Mouse (Mus musculus) layer of hippocampus, adult 2 months (tissue): Measurements from ENCODE around the gene Atg4c. TPM values are rescaled to one million over a fixed set of nuclear protein-coding genes. Genes with fewer than 3 reads are reported as not detected.

Experiments
- DNase-seq, 2 experiments: peaks; one replicate each; pipeline ENCODE4 v3.0.0; 2022; ENCODE audit warnings: low spot score in 2 of 2
- H3K27ac ChIP-seq: fragments of 200-600 bp; 2 replicates; pipeline ENCODE4 v1.8.1; 2022
- H3K4me3 ChIP-seq: fragments of 200-600 bp; 2 replicates; pipeline ENCODE4 v1.8.1; 2022; ENCODE audit warnings: mild to moderate bottlenecking
- CTCF ChIP-seq: fragments of 200-600 bp; conservative IDR thresholded peaks from 2 replicates; pipeline ENCODE4 v1.8.1; 2022; ENCODE audit warnings: antibody characterized with exemption, mild to moderate bottlenecking, moderate library complexity
- total RNA-seq, 2 experiments: library from RNA; stranded (reverse); gene quantifications; 2 replicates each; pipeline ENCODE4 v1.2.3; 2021

The Atg4c gene
- total RNA-seq, 2 experiments from 2014 or later: 37.7 to 39.7 TPM

DNA sequence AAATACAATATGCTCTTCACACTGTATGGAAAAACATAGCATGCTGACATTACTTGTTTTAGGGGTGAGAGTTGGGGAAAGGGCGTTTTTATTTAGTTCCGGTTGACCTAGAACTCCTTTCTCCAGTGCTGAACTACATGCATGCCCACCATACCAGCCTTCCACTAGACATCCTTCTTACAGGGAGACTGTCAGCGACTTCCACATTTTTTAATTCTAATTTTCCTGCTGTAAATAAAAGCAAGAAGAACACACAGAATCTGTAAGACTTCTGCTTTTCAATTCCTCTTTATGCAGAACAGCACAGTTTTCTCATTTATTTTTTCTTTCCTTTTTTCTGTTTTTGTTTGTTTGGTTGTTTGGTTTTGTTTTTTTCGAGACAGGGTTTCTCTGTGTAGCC, 16.5 kb upstream of the Atg4c start:
- Histone ChIP-seq H3K27ac (no peak overlapping the region), H3K4me3 (no peak overlapping the region)
- TF ChIP-seq CTCF: no peak
- no peak for DNase-seq

DNA sequence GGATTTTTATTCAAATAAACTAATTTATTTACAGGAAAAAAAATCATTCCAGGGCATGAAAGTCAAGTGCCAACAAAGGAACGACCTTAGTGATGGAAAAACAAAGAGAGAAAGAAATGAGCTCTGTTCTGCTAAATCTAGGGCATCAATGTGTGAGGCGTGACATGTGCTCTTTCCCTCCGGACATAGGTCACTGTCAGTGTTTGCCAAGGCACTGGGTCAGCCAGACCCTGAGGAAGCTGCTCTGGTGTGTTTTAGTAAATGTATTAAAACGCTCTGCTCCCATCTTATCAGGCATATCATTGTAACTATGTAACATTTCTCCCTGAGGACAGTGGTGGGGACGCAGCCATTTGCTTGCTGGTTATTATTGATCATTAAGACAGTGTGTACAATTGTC, 14.9 kb upstream of the Atg4c start:
- no peak for TF ChIP-seq CTCF
- no peak for DNase-seq
- Histone ChIP-seq H3K4me3 (no peak overlapping the region), H3K27ac (no peak overlapping the region)

DNA sequence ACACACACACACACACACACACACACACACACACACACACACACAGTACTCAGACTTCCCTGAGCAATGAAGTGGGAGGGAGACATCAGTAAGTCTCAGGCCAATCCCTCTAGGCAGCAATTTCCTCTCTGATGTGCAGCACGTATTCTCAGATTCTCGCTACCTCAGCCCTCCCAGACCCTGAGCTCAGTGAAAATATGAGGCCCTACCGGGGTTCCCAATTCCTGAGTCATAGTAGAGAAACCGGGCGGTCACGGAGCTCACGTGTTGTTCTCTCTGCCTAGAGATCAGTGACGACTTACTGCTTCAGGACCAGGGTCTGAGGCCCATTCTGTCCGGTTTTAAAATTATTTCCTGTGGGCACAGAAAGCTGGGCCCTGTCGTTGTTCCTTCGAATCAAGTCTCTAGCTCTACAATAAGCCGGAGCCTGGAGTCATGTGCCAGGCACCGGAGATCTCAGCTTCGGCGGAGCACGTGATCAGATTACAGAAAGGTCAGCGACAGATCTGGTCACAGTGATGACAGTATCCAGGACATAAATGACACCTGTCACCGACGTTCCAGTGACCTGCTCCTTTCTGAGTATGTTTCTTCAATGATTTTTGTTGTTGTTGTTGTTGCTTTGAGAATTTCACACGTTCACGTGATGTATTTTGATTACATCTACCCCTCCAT, 14.2 kb upstream of the Atg4c start:
- H3K4me3 ChIP-seq: no peak overlapping the region
- no peak overlapping the region for H3K27ac ChIP-seq
- DNase-seq: no peak
- no peak for TF ChIP-seq CTCF

DNA sequence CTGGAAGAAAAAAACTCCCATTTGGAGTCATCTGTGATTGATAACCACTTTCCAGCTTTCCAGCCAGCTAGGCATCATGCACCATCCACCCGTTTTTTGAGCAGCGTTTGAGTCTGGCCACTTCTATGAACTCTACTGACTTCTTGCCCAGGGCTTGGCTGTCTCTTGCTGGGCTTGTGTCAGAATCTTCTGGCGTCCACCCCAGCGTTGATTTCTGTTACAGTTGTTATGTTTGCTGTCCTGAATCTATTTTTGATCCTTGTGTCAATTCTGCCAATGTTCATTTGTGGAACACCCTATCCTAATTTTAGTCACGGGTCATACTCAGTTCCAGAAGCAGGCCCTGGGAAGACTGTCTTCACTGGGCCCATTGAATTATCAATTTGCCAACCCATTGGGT, 12.8 kb upstream of the Atg4c start:
- no peak for TF ChIP-seq CTCF
- Histone ChIP-seq H3K27ac (no peak overlapping the region), H3K4me3 (no peak overlapping the region)
- DNase-seq: no peak

DNA sequence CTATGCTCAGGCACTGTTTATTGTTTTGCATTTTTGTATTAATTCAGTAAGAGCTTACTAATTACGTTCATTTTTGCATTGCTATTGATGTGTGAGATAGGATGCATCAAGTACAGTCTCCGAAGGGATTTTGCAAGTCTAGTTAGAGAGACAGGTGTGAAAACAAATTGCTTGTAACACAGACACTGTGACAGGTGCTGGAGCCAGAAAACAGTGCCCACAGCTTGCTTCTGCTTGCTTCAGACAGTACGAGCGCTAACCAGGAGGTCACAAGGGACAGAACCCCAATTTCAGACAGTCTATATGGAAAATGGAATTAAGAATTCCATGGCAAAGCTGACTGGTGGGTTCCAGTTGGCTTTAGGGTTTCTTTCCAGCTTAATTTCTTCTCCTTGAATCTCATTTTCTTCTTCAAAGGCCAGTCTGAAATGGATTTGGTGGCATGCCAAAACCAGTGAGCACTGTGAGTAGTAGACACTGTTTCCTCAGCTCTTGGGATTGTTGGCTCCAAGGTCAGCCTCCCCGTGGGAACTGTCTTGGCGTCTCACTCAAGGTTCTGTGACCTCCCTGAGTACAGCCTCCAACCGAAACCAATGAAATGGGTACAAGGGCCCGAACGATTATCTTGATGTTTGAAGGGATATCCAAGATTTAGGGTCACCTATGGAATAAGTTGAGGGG, 11.9 kb upstream of the Atg4c start:
- no peak for TF ChIP-seq CTCF
- Histone ChIP-seq H3K4me3 (no peak overlapping the region), H3K27ac (no peak overlapping the region)
- DNase-seq: no peak

DNA sequence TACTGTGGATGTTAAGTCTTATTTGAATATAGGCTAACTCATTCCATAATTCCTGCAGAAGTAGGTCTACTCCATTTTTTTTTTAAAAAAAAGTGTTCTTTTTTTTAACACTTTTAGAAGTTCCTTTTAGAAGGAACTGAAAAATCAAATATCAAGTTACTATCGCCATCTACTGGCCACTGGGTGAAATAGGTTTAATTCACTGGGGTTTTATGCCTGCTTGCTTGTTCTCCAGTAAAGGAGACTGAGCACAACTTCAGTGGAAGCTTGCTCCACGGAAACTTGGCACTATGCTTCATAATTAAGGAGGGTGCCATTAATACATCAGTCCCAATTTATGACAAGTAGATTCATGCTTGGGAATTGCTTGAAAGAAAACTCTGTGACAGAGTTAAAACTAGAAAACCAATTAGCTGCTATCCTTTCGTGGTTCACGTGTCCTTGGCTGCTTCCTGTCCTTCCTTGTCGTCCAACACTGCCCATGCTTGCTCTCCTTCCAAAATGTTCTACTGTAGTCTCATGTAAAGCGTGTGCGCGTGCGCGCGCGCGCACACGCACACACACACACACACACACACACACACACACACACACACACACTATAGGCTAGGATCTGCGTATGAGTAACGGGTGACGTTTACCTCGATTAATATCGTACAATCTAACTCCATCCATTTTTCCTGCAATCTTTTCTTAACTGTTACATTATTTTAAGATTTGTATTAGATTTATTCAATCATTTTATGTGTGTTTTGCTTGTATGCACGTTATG, 10.9 kb upstream of the Atg4c start:
- DNase-seq: no peak
- no peak overlapping the region for H3K4me3 ChIP-seq
- peak; percentile 89 for TF ChIP-seq CTCF
- H3K27ac ChIP-seq: no peak overlapping the region

DNA sequence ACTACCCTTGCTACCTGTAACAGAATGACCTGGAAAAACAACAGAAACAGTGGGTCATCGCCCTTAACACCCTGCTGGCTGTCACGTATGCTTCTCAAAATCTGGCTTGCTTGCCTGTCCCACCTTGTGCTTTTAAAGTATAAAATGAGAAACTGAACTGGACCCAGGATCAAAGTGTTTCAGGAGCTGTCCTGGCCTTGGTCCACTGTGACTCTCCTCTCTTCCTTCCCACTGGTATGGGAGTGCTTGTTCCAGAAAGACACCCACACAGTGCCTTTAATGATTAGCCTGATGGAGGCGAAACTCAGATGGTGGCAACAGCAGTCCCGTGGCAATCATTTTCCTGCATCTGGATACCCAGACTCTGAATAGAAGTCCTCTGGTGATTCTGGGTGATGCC, 9.1 kb upstream of the Atg4c start:
- TF ChIP-seq CTCF: no peak
- Histone ChIP-seq H3K27ac (no peak overlapping the region), H3K4me3 (no peak overlapping the region)
- DNase-seq: no peak

DNA sequence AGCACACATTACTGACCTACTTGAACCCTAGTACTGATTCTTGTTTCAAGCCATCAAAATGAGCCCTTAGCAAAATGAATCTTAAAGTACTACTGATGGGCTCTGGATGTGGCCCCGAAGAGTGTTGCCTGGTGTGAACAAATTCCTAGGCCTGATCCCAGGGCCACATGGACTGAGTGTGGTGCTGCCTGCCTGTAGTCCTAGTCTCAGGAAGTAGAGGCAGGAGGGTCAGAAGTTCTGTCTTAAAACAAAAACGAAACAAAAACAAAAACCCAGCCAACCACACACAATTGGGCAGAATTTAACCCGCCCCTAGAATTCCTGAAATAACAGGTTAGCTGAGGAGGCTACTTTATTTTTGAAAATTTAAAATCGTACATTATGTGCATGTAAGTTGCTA, 8.4 kb upstream of the Atg4c start:
- no peak for DNase-seq
- no peak overlapping the region for H3K4me3 ChIP-seq
- no peak for TF ChIP-seq CTCF
- no peak overlapping the region for H3K27ac ChIP-seq

DNA sequence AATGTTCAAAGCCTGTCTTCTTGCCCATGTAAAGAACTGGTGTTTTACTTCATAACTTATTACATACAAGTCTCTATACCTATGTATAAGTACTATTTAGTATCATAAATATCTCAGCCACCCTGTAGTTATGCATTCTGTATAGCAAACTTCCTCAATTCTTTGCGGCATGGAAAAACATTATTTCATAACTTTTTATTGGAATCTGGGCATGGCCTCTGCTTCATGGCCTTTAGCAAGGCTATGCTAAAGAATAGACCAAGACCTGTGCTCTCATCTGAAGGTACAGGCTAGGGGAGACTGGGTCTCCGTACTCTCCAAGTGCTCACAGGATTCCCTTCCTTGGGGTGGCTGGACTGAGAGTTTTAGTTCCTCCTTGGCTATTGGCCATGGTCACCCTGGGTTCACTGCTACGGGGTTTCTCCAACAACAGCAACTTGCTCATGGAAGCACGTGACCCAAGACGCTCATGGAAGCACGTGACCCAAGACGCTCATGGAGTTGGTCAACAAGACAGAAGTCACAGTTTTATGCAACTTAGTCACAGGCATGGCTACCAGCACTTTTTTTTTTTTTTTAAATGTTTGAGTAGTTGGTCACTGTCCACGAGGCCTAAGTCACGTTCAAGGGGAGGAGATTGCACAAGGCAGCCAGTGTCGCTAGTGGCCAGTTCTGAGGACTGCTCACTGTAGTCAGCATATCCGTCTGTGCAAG, 7.2 kb upstream of the Atg4c start:
- no peak for DNase-seq
- no peak overlapping the region for H3K4me3 ChIP-seq
- H3K27ac ChIP-seq: no peak overlapping the region
- TF ChIP-seq CTCF: no peak

DNA sequence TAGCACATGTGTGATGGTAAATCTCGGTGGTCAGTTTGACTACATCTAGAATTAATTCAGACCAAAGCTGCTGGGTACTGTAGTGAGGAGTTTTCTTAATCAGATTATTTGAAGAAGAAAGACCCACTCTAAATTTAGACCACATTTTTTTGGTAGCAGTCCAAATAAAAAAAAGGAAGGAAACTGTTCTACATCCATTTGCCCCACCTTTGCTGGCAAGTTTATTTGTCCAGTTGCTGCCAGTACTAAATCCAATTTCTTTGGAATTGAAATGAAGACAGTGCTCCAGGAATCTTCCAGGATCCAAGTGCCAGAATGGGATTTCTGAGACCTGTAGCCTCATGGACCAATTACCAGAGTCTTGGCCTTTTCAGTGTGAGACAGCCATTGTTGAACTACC, 1.1 kb upstream of the Atg4c start:
- Histone ChIP-seq H3K27ac (peak overlapping the region; percentile 99; the same call in 1 of the 2 replicates), H3K4me3 (no peak overlapping the region; the same call in 1 of the 2 replicates)
- no peak for TF ChIP-seq CTCF
- no peak for DNase-seq

DNA sequence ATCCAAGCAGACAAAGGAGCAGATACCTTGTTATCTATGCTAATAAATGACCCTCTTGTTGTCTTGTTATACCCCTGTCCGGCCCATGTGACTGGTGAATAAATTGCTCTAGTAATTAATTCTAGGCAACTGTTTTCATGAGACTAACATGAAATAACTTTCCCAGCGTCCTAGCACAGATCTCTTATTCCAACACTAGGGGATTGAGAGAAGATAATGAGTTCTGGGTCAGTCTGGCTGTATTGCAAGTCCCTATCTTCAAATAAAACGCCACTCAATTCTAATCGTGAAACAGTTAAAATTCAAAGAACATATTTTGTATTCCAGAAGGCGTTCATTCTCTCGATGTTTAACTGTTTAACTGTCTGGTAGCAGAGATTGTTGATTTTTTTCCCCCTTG, 520 bp upstream of the Atg4c start:
- no peak for DNase-seq
- peak overlapping the region; percentile 94 for H3K4me3 ChIP-seq
- TF ChIP-seq CTCF: peak; percentile 54
- peak overlapping the region; percentile 99 for H3K27ac ChIP-seq

DNA sequence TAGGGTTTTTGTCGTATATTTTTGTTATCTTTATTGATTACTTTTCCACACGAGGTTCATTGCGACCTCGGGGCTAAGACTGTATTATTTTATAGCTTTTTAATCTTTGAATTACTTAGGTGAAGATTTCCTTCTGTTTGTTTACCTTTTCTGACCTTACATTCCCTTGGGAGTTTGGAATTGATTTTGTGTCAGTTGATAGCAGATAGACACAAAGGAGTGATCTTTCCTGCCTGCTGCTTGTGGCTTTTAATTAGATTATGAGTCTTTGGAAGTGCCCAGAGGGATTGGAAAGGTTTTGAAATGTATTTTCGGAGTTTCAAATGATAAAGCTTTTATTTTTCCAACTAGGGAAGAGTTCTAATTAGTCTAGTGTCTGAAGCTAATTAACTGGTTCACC, 1.1 kb downstream of the Atg4c start:
- no peak for DNase-seq
- Histone ChIP-seq H3K4me3 (peak overlapping the region; percentile 94), H3K27ac (peak overlapping the region; percentile 99; the same call in 1 of the 2 replicates)
- TF ChIP-seq CTCF: no peak

DNA sequence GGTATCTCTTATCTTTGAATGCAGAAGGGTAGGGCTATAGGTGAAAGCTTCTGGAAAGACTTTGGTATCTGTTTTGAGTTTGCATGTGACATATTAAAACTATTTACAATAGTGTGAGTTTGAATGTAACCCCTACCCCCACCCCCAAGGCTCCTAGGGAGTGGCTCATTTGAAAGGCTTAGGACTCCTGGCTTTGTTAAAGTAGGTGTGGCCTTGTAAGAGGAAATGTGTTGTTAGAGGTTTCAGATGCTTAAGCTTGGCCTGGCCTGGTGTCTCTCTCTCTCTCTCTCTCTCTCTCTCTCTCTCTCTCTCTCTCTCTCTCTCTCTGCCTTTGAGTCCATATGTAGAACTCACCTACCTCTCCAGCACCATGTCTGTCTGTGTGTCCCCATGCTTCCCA, 5.0 kb downstream of the Atg4c start:
- no peak for DNase-seq
- H3K4me3 ChIP-seq: no peak overlapping the region
- TF ChIP-seq CTCF: no peak
- no peak overlapping the region for H3K27ac ChIP-seq
